Mouse (Mus musculus) myocyte (in vitro differentiated cells): ENCODE measurements around the gene Socs5. TPM values are rescaled to one million over a fixed set of nuclear protein-coding genes. Genes with fewer than 3 reads are reported as not detected.
"Not testable (repeated sequence)": the region's sequence is repeated elsewhere in the genome, so short reads cannot be mapped to it uniquely, and the experiment has no call there.

Experiments used
- H3K27me3 ChIP-seq: one replicate; pipeline ENCODE4 v1.6.1; 2011; ENCODE audit not compliant: control insufficient read depth, insufficient read depth, insufficient read length
- H3K36me3 ChIP-seq: one replicate; pipeline ENCODE4 v1.6.1; 2011; ENCODE audit not compliant: control insufficient read depth, insufficient read depth
- H3K4me2 ChIP-seq: one replicate; pipeline ENCODE4 v1.6.1; 2011; ENCODE audit warnings: low read depth, control low read depth
- H3K4me3 ChIP-seq: one replicate; pipeline ENCODE4 v1.5.1; 2011; ENCODE audit warnings: mild to moderate bottlenecking, control low read depth, moderate library complexity
- H3K79me2 ChIP-seq: one replicate; pipeline ENCODE4 v1.6.1; 2011; ENCODE audit not compliant: control insufficient read depth, insufficient read depth
- H3ac ChIP-seq: one replicate; pipeline ENCODE4 v1.6.1; 2011; ENCODE audit not compliant: control insufficient read depth, insufficient read length
- CEBPB ChIP-seq: IDR thresholded peaks from 2 replicates; pipeline ENCODE4 v1.6.1; 2011; ENCODE audit warnings: mild to moderate bottlenecking, moderate library complexity; ENCODE audit not compliant: poor library complexity, insufficient read depth, severe bottlenecking
- E2F4 ChIP-seq: IDR thresholded peaks from one replicate; pipeline ENCODE4 v1.6.1; 2011; ENCODE audit warnings: mild to moderate bottlenecking, control low read depth, moderate library complexity; ENCODE audit not compliant: insufficient read depth
- MAX ChIP-seq: IDR thresholded peaks from one replicate; pipeline ENCODE4 v1.6.1; 2011; ENCODE audit warnings: low read depth, mild to moderate bottlenecking, control low read depth
- MYOD1 ChIP-seq, 3 experiments: IDR thresholded peaks; one replicate each; pipeline ENCODE4 v1.6.1; 2011; ENCODE audit warnings: control low read depth in 2 of 3, low read depth in 2 of 3, mild to moderate bottlenecking in 2 of 3, moderate library complexity in 1 of 3; ENCODE audit not compliant: insufficient read length in 2 of 3, control insufficient read depth in 1 of 3
- MYOG ChIP-seq, 3 experiments: IDR thresholded peaks; one replicate each; pipeline ENCODE4 v1.6.1; 2011; ENCODE audit warnings: control low read depth in 2 of 3, low read depth in 2 of 3, mild to moderate bottlenecking in 2 of 3; ENCODE audit not compliant: insufficient read length in 2 of 3, control insufficient read depth in 1 of 3, insufficient read depth in 1 of 3
- POLR2A ChIP-seq: IDR thresholded peaks from one replicate; pipeline ENCODE4 v1.6.1; 2011; ENCODE audit warnings: low read depth, mild to moderate bottlenecking, control low read depth, moderate library complexity; ENCODE audit not compliant: insufficient read length
- POLR2AphosphoS2 ChIP-seq: IDR thresholded peaks from one replicate; pipeline ENCODE4 v1.6.1; 2011; ENCODE audit warnings: low read depth, control low read depth; ENCODE audit not compliant: insufficient read length
- REST ChIP-seq: IDR thresholded peaks from one replicate; pipeline ENCODE4 v1.6.1; 2011; ENCODE audit warnings: mild to moderate bottlenecking, control low read depth, moderate library complexity; ENCODE audit not compliant: insufficient read depth, insufficient read length
- SRF ChIP-seq: IDR thresholded peaks from one replicate; pipeline ENCODE4 v1.6.1; 2011; ENCODE audit warnings: low read depth; ENCODE audit not compliant: control insufficient read depth, insufficient read length
- TCF12 ChIP-seq: IDR thresholded peaks from one replicate; pipeline ENCODE4 v1.6.1; 2011; ENCODE audit warnings: mild to moderate bottlenecking, control low read depth; ENCODE audit not compliant: poor library complexity, insufficient read depth, severe bottlenecking
- TCF3 ChIP-seq: IDR thresholded peaks from one replicate; pipeline ENCODE4 v1.6.1; 2011; ENCODE audit warnings: low read depth, control low read depth; ENCODE audit not compliant: insufficient read length
- USF1 ChIP-seq: IDR thresholded peaks from one replicate; pipeline ENCODE4 v1.6.1; 2011; ENCODE audit warnings: low read depth, mild to moderate bottlenecking, control low read depth, moderate library complexity
- polyA plus RNA-seq: library from polyadenylated mRNA; unstranded; fragments of >200 nt; fragmentation: generic; extraction: Trizol; gene quantifications from one replicate; pipeline ENCODE4 v1.2.1, GENCODE M21; 2012; ENCODE audit warnings: missing spikeins

Socs5 gene
- polyA plus RNA-seq, 1 experiment = 14.0 TPM

DNA sequence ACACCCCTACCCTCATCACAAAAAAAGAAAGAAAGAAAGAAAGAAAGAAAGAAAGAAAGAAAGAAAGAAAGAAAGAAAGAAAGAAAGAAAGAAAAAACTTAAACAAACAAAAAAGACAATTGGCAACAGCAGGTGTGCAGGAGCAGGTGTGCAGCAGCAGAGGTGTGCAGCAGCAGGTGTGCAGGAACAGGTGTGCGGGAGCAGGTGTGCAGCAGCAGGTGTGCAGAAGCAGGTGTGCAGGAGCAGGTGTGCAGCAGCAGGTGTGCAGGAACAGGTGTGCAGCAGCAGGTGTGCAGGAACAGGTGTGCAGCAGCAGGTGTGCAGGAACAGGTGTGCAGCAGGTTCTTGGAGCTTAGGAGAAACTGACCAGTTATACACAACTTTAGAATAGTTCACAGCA is 35.3 kb upstream of the Socs5 start:
- H3K36me3 ChIP-seq, H3K4me2 ChIP-seq, H3K4me3 ChIP-seq, H3K27me3 ChIP-seq, H3ac ChIP-seq, H3K79me2 ChIP-seq: not testable (repeated sequence)
- TF ChIP-seq MYOD1 (IDR thresholded peaks at IDR 0.05; ENCODE audit: control insufficient read depth in 1 of 3, insufficient read length in 2 of 3, low read depth in 2 of 3) (peak in 2 of 3 experiments; percentile 76 to 82), TCF12 (peak; percentile 15), MYOG (IDR thresholded peaks at IDR 0.05; ENCODE audit: control insufficient read depth in 1 of 3, insufficient read depth in 1 of 3, insufficient read length in 2 of 3, low read depth in 2 of 3) (peak in 2 of 3 experiments; percentile 76 to 89), TCF3 (peak; percentile 67)

DNA sequence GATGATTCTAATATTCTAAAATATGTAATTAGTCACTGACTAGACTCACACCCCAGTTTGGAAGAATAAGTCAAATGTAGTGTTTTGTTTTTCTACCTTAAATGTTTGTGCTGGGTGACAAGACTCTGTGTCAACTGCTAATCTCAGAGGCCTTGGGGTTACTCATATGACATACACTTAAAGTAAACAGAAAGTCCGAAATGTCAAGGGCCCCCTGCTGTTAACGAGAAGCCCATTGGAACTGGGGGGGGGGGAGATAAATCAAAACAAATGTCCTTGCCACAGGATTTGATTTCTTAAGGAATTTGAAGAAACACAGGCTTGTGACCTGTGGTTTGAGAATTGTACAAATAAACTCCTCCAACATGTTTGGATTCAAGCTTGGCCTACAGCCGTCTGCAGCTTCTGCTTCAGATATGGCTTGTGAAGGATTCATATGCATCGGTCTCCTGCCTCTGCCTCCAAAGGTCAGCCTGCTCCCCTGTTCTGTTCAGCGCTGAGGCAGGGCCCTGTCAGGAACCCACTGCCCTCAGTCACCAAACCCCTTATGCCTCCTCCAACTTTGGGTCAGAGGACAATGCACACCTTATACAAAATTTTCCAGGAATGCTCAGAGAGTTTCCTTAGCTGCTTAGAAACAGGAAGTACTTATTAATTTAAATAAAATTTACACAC is 34.6 kb upstream of the Socs5 start:
- Histone ChIP-seq H3K27me3 (no peaks in the 10 kb centered on the region), H3K79me2 (no peaks in the 10 kb centered on the region), H3K4me2 (no peak overlapping the region), H3K4me3 (no peak overlapping the region), H3ac (no peak overlapping the region), H3K36me3 (no peaks in the 10 kb centered on the region)
- TF ChIP-seq MAX (no peak), MYOG (IDR thresholded peaks at IDR 0.05; ENCODE audit: control insufficient read depth in 1 of 3, insufficient read depth in 1 of 3, insufficient read length in 2 of 3, low read depth in 2 of 3) (no peak), POLR2AphosphoS2 (no peak), TCF12 (no peak), REST (no peak), MYOD1 (IDR thresholded peaks at IDR 0.05; ENCODE audit: control insufficient read depth in 1 of 3, insufficient read length in 2 of 3, low read depth in 2 of 3) (no peak), CEBPB (no peak), TCF3 (no peak), POLR2A (no peak), E2F4 (no peak), SRF (no peak), USF1 (no peak)

- no peaks in the 10 kb centered on the region for H3K79me2 ChIP-seq
- no peak overlapping the region for H3ac ChIP-seq
- no peak overlapping the region for H3K4me2 ChIP-seq
- no peaks in the 10 kb centered on the region for H3K27me3 ChIP-seq
- TF ChIP-seq POLR2A = no peak
- no peak for TF ChIP-seq TCF12
- TF ChIP-seq MYOG (IDR thresholded peaks at IDR 0.05; ENCODE audit: control insufficient read depth in 1 of 3, insufficient read depth in 1 of 3, insufficient read length in 2 of 3, low read depth in 2 of 3) = no peak
- no peaks in the 10 kb centered on the region for H3K36me3 ChIP-seq
- no peak overlapping the region for H3K4me3 ChIP-seq
These were observed 34.0 kb upstream of the Socs5 start for GRCm38 (mm10) chr17:87073470-87073869.

GRCm38 (mm10) chr17:87078217-87078616 is 29.3 kb upstream of the Socs5 start:
- not testable (repeated sequence) for H3K4me2 ChIP-seq, H3ac ChIP-seq, H3K36me3 ChIP-seq, H3K27me3 ChIP-seq, H3K79me2 ChIP-seq, H3K4me3 ChIP-seq

DNA sequence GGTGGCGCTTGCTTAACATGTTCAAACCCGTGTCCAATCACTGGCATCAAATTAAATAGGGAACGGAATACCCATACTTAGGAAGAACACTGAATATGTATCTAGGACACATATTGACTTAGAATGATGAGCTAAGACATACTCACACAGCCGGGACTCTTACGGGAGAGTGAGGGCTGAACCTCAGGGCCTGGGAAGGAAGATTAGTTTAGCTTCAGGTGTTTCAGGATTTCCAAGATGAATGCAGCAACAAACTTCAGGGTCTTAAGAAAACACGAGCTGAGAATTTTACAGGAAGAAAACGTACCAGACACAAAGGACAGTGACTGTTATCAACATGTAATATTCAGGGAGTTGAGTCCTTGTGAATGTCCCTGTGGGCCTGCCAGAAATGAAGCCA is 26.8 kb upstream of the Socs5 start:
- Histone ChIP-seq H3K79me2 (no peaks in the 10 kb centered on the region), H3K36me3 (no peaks in the 10 kb centered on the region)
- no peak for TF ChIP-seq MAX
- TF ChIP-seq CEBPB = no peak
- no peak for TF ChIP-seq SRF
- no peak for TF ChIP-seq TCF3
- no peak for TF ChIP-seq E2F4
- TF ChIP-seq REST = no peak
- TF ChIP-seq USF1 = no peak
- TF ChIP-seq POLR2AphosphoS2 = no peak
- no peak for TF ChIP-seq POLR2A
- TF ChIP-seq MYOG (IDR thresholded peaks at IDR 0.05; ENCODE audit: control insufficient read depth in 1 of 3, insufficient read depth in 1 of 3, insufficient read length in 2 of 3, low read depth in 2 of 3) = no peak
- TF ChIP-seq TCF12 = no peak
- TF ChIP-seq MYOD1 (IDR thresholded peaks at IDR 0.05; ENCODE audit: control insufficient read depth in 1 of 3, insufficient read length in 2 of 3, low read depth in 2 of 3) = no peak

DNA sequence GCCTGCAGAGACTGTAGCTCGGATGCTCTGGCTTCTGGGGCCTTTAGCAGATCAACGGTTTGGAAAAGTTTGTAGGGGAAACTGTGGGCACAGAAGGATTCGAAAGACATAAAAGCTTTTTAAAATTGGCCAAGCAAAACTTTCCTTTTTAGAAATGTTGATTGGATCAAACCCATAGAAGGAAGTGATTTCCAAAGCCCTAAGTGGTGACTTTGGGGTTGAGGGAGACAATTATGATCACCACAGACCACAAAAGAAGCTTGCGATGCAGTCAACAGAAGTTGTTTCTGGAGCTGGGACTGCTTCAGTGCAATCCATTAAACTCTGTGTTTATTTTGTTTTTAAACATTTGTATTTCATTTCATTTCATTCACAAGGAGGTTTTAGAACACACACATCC is 24.9 kb upstream of the Socs5 start:
- Histone ChIP-seq H3K4me2 (no peak overlapping the region), H3ac (no peak overlapping the region), H3K36me3 (no peaks in the 10 kb centered on the region), H3K79me2 (no peaks in the 10 kb centered on the region), H3K4me3 (no peak overlapping the region), H3K27me3 (no peaks in the 10 kb centered on the region)
- no peak for TF ChIP-seq USF1
- no peak for TF ChIP-seq MYOG (IDR thresholded peaks at IDR 0.05; ENCODE audit: control insufficient read depth in 1 of 3, insufficient read depth in 1 of 3, insufficient read length in 2 of 3, low read depth in 2 of 3)
- no peak for TF ChIP-seq MYOD1 (IDR thresholded peaks at IDR 0.05; ENCODE audit: control insufficient read depth in 1 of 3, insufficient read length in 2 of 3, low read depth in 2 of 3)
- no peak for TF ChIP-seq MAX
- no peak for TF ChIP-seq POLR2AphosphoS2
- no peak for TF ChIP-seq TCF12
- no peak for TF ChIP-seq E2F4
- TF ChIP-seq CEBPB = no peak
- no peak for TF ChIP-seq TCF3
- no peak for TF ChIP-seq REST
- no peak for TF ChIP-seq SRF
- TF ChIP-seq POLR2A = no peak

More for the DNA sequence above, 26.8 kb upstream of the Socs5 start:
- no peak overlapping the region for H3K4me2 ChIP-seq
- H3K4me3 ChIP-seq = no peak overlapping the region
- no peaks in the 10 kb centered on the region for H3K27me3 ChIP-seq
- no peak overlapping the region for H3ac ChIP-seq
